Comparison of ENCODE assay signal across 13 mouse cellular contexts in the genomic region with DNA sequence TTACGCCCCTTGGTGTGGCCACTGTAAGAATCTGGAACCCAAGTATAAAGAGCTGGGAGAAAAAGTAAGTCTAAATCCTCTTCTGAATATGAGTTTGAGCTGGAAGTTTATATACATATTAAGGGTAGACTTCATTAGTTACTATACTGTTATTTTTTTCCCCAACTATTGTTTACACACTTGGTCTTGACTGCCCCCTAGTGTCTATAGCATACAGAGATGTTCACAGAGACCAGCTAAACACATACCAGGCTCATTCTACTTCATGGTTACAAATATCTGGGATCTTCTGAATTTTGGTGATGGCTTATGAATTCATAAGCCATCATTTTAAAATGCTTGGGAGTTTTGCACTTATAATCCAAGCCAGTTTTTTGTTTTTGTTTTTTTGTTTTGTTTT. TPM values are rescaled to one million over a fixed set of nuclear protein-coding genes. Genes with fewer than 3 reads are reported as not detected.
DNase-seq lines count a peak whose midpoint lies in the region; ATAC-seq and TF ChIP-seq lines count a peak whose summit lies in the region.
"Had no signal": no experiment of that assay in that cellular context is flagged by ENCODE, and none has a peak within 500 bp of the region (broad histone marks: within the 10 kb centered on the region; RNA-seq: fewer than 3 reads in every experiment).

No protein-coding gene starts in this region.

- no peak overlapping the region for H3K27ac ChIP-seq in liver, postnatal 0 days (ENCODE audit: low read depth)
- H3K27ac ChIP-seq in liver, embryonic 11.5 days (ENCODE audit: low read depth, low read length) = no peak overlapping the region
- H3K27ac ChIP-seq: embryonic facial prominence, embryonic 12.5 days; hindbrain, embryonic 10.5 days had no signal

- no peak overlapping the region for H3K9ac ChIP-seq in liver, postnatal 0 days (replicated peaks)
- H3K9ac ChIP-seq in liver, embryonic 11.5 days (ENCODE audit: low read depth, low read length) = no peak overlapping the region
- H3K9ac ChIP-seq: embryonic facial prominence, embryonic 12.5 days had no signal

- no peak for ATAC-seq in liver, postnatal 0 days
- no peak for ATAC-seq in liver, embryonic 11.5 days (replicated peaks; ENCODE audit: low FRiP score)
- ATAC-seq: midbrain, embryonic 16.5 days had no signal

- H3K9me3 ChIP-seq in liver, postnatal 0 days (ENCODE audit: low read length) = no peaks in the 10 kb centered on the region
- H3K9me3 ChIP-seq in liver, embryonic 11.5 days (ENCODE audit: control insufficient read depth, low read length) = no peaks in the 10 kb centered on the region
- H3K9me3 ChIP-seq: embryonic facial prominence, embryonic 12.5 days; hindbrain, embryonic 10.5 days had no signal

- H3K4me1 ChIP-seq in liver, postnatal 0 days (ENCODE audit: insufficient read depth) = no peaks in the 10 kb centered on the region
- no peaks in the 10 kb centered on the region for H3K4me1 ChIP-seq in liver, embryonic 11.5 days (replicated peaks; ENCODE audit: control insufficient read depth, insufficient read depth, low read length)
- H3K4me1 ChIP-seq: embryonic facial prominence, embryonic 12.5 days; hindbrain, embryonic 10.5 days had no signal

- H3K4me3 ChIP-seq in liver, postnatal 0 days (ENCODE audit: low read depth, low read length) = no peak overlapping the region
- no peak overlapping the region for H3K4me3 ChIP-seq in liver, embryonic 11.5 days (ENCODE audit: low read depth, low read length)
- H3K4me3 ChIP-seq: embryonic facial prominence, embryonic 12.5 days; hindbrain, embryonic 10.5 days had no signal

- no peak for TF ChIP-seq EP300 in liver, postnatal 0 days (IDR thresholded peaks at IDR 0.05; ENCODE audit: low read depth)

- peaks cover 81% of the 10 kb centered on the region for H3K36me3 ChIP-seq in liver, postnatal 0 days (replicated peaks; ENCODE audit: insufficient read depth, low read length)
- peaks cover 40% of the 10 kb centered on the region for H3K36me3 ChIP-seq in liver, embryonic 11.5 days (ENCODE audit: control insufficient read depth, insufficient read depth, low read length)

- WGBS in liver, postnatal 0 days (ENCODE audit: insufficient replicate concordance) = 91% methylated on average over 1 of the region's 1 CpGs
- 91% methylated on average over 1 of the region's 1 CpGs for WGBS in liver, embryonic 11.5 days

- DNase-seq in liver, postnatal 0 days = no peak
- no peak for DNase-seq in liver, embryonic 11.5 days (ENCODE audit: low spot score)
- DNase-seq in ES-CJ7 (ENCODE audit: low read depth, low spot score) (peak; percentile 49), adipocyte (ENCODE audit: low spot score) (peak; percentile 60)
- peak; percentile 79 for DNase-seq in naive thymus-derived CD4-positive, alpha-beta T cell, adult 2 months (ENCODE audit: low read depth)
- no peak for DNase-seq in frontal cortex, postnatal 36 days (ENCODE audit: low spot score in 2 of 2)
- no peak for DNase-seq in adrenal gland, adult 2 months
- DNase-seq: adrenal gland, postnatal 25 days; gastrocnemius, postnatal 14 days had no signal

- peak; percentile 68 for TF ChIP-seq CTCF in liver, postnatal 0 days (IDR thresholded peaks at IDR 0.05; ENCODE audit: low read depth)

- H3K27me3 ChIP-seq in liver, postnatal 0 days (ENCODE audit: insufficient read depth, low read length) = no peaks in the 10 kb centered on the region
- H3K27me3 ChIP-seq in liver, embryonic 11.5 days (replicated peaks; ENCODE audit: control insufficient read depth, insufficient read depth, low read length) = no peaks in the 10 kb centered on the region
- H3K27me3 ChIP-seq: embryonic facial prominence, embryonic 12.5 days had no signal

- no peak overlapping the region for H3K4me2 ChIP-seq in liver, postnatal 0 days (ENCODE audit: low read depth, low read length)
- H3K4me2 ChIP-seq in liver, embryonic 11.5 days = no peak overlapping the region
- H3K4me2 ChIP-seq: embryonic facial prominence, embryonic 12.5 days had no signal

RNA-seq across cellular contexts. Expression of gene Ell3, which starts 9.2 kb away (rescaled TPM):
- polyA plus RNA-seq in liver, postnatal 0 days (2015; fragmentation: Nextera tagmentation; extraction: Ambion mirVana) = 1.9 and 2.1 TPM in 2 replicates
- 2.6 and 4.3 TPM in 2 replicates for polyA plus RNA-seq in liver, embryonic 11.5 days (2014; fragmentation: Nextera tagmentation; extraction: Ambion mirVana)
- under 1 TPM; 0.35 to 0.63 TPM for total RNA-seq in adrenal gland, adult 2 months (2021)
- 0.20 and 0.23 TPM in 2 replicates for polyA plus RNA-seq in adrenal gland, adult 2 months (2012; rRNA removed)
- total RNA-seq: gastrocnemius, postnatal 14 days; left cerebral cortex, postnatal 25 days had no signal

RNA-seq across cellular contexts. Expression of gene Serf2, which starts 14.1 kb away (rescaled TPM):
- polyA plus RNA-seq in liver, postnatal 0 days (2015; fragmentation: Nextera tagmentation; extraction: Ambion mirVana) = 264 and 266 TPM in 2 replicates
- 385 and 481 TPM in 2 replicates for polyA plus RNA-seq in liver, embryonic 11.5 days (2014; fragmentation: Nextera tagmentation; extraction: Ambion mirVana)
- 100 to 1,000 TPM; 272 to 371 TPM for total RNA-seq in adrenal gland, adult 2 months (2021)
- 275 and 332 TPM in 2 replicates for polyA plus RNA-seq in adrenal gland, adult 2 months (2012; rRNA removed)

RNA-seq across cellular contexts. Expression of gene Hypk, which starts 18.2 kb away (rescaled TPM):
- polyA plus RNA-seq in liver, postnatal 0 days (2015; fragmentation: Nextera tagmentation; extraction: Ambion mirVana) = 54.3 and 56.0 TPM in 2 replicates
- polyA plus RNA-seq in liver, embryonic 11.5 days (2014; fragmentation: Nextera tagmentation; extraction: Ambion mirVana) = 146 and 164 TPM in 2 replicates
- 10 to 100 TPM; 15.7 to 25.5 TPM for total RNA-seq in adrenal gland, adult 2 months (2021)
- 2.2 and 3.0 TPM in 2 replicates for polyA plus RNA-seq in adrenal gland, adult 2 months (2012; rRNA removed)

RNA-seq across cellular contexts. Expression of gene Catsper2, which starts 21.3 kb away (rescaled TPM):
- polyA plus RNA-seq in liver, postnatal 0 days (2015; fragmentation: Nextera tagmentation; extraction: Ambion mirVana) = 1.5 TPM in 2 replicates
- 1.6 and 1.7 TPM in 2 replicates for polyA plus RNA-seq in liver, embryonic 11.5 days (2014; fragmentation: Nextera tagmentation; extraction: Ambion mirVana)
- total RNA-seq in adrenal gland, adult 2 months (2021) = 1 to 10 TPM; 1.5 to 2.4 TPM
- 0.65 and 0.95 TPM in 2 replicates for polyA plus RNA-seq in adrenal gland, adult 2 months (2012; rRNA removed)

RNA-seq across cellular contexts. Expression of gene Pdia3, which starts 21.3 kb away (rescaled TPM):
- 231 and 233 TPM in 2 replicates for polyA plus RNA-seq in liver, postnatal 0 days (2015; fragmentation: Nextera tagmentation; extraction: Ambion mirVana)
- polyA plus RNA-seq in liver, embryonic 11.5 days (2014; fragmentation: Nextera tagmentation; extraction: Ambion mirVana) = 491 and 541 TPM in 2 replicates
- total RNA-seq in adrenal gland, adult 2 months (2021) = 100 to 1,000 TPM; 385 to 421 TPM
- 1,644 and 2,044 TPM in 2 replicates for polyA plus RNA-seq in adrenal gland, adult 2 months (2012; rRNA removed)

Comparison
In these comparisons a context has a peak if more than half of its experiments do, and no peak if none do; other contexts are left out.
1. DNase-seq: peak in ES-CJ7 (single experiment), adipocyte (single experiment) and naive thymus-derived CD4-positive, alpha-beta T cell, adult 2 months (single experiment); none in liver, postnatal 0 days (single experiment), liver, embryonic 11.5 days (single experiment), frontal cortex, postnatal 36 days (0 of 2) and adrenal gland, adult 2 months (single experiment).
2. RNA of gene Hypk, which starts 18.2 kb away (polyA plus RNA-seq): 146 to 164 TPM in liver, embryonic 11.5 days and 54.3 to 56.0 TPM in liver, postnatal 0 days; 2.2 to 3.0 TPM in adrenal gland, adult 2 months; every median in the first group is over 10 times any median in the second.